Mouse (Mus musculus) layer of hippocampus, adult 9-11 months (tissue): ENCODE measurements around the gene Gm20897.
"Not testable (repeated sequence)": the region's sequence is repeated elsewhere in the genome, so short reads cannot be mapped to it uniquely, and the experiment has no call there.

ENCODE experiments used
- DNase-seq: peaks from one replicate; pipeline ENCODE4 v3.0.0; 2022

Gene Gm20897

GRCm38 (mm10) chrY:38502138-38502537 is at the start of gene Gm20897:
Gene Gm20897 (minus strand): TSS chrY:38502238.
- DNase-seq = not testable (repeated sequence)
